Mouse (Mus musculus): ENCODE measurements around the gene Slc16a10.

Gene Slc16a10

GRCm38 (mm10) chr10:40065357-40065756 is 76.7 kb downstream of the Slc16a10 start:
- no peak for DNase-seq

- no peak for DNase-seq
These were observed 78.7 kb downstream of the Slc16a10 start for GRCm38 (mm10) chr10:40063291-40063890.

GRCm38 (mm10) chr10:40062812-40063211 is 79.2 kb downstream of the Slc16a10 start:
- no peak for DNase-seq

- no peak for DNase-seq
These were observed 80.1 kb downstream of the Slc16a10 start for GRCm38 (mm10) chr10:40061926-40062325.

GRCm38 (mm10) chr10:40058786-40059120 is 83.3 kb downstream of the Slc16a10 start:
- no peak for DNase-seq

GRCm38 (mm10) chr10:40058062-40058785 is 83.8 kb downstream of the Slc16a10 start:
- no peak for DNase-seq

GRCm38 (mm10) chr10:40057615-40058014 is 84.4 kb downstream of the Slc16a10 start:
- DNase-seq = no peak

GRCm38 (mm10) chr10:40054455-40054854 is 87.6 kb downstream of the Slc16a10 start:
- DNase-seq = no peak

GRCm38 (mm10) chr10:40053896-40054295 is 88.2 kb downstream of the Slc16a10 start:
- no peak for DNase-seq

GRCm38 (mm10) chr10:40053257-40053895 is 88.7 kb downstream of the Slc16a10 start:
- DNase-seq = peak; percentile 49

GRCm38 (mm10) chr10:40051997-40052396 is 90.1 kb downstream of the Slc16a10 start:
- no peak for DNase-seq

- DNase-seq = no peak
These were observed 91.3 kb downstream of the Slc16a10 start for GRCm38 (mm10) chr10:40050763-40051162.

GRCm38 (mm10) chr10:40041339-40041738 is 100.7 kb downstream of the Slc16a10 start:
- no peak for DNase-seq

GRCm38 (mm10) chr10:40036686-40037560 is 105.1 kb downstream of the Slc16a10 start:
- DNase-seq = no peak

GRCm38 (mm10) chr10:40034956-40035355 is 107.1 kb downstream of the Slc16a10 start:
- DNase-seq = no peak

- no peak for DNase-seq
These were observed 109.2 kb downstream of the Slc16a10 start for GRCm38 (mm10) chr10:40032897-40033296.

GRCm38 (mm10) chr10:40030716-40031115 is 111.3 kb downstream of the Slc16a10 start:
- DNase-seq = no peak

GRCm38 (mm10) chr10:40029610-40030009 is 112.4 kb downstream of the Slc16a10 start:
- DNase-seq = no peak

GRCm38 (mm10) chr10:40028091-40028490 is 114.0 kb downstream of the Slc16a10 start:
- DNase-seq = no peak

GRCm38 (mm10) chr10:40026546-40026945 is 115.5 kb downstream of the Slc16a10 start:
- no peak for DNase-seq

- no peak for DNase-seq
These were observed 116.5 kb downstream of the Slc16a10 start for GRCm38 (mm10) chr10:40025560-40025959.

GRCm38 (mm10) chr10:40024554-40025428 is 117.3 kb downstream of the Slc16a10 start, which contains the start of gene Mfsd4b1:
TSS of gene Mfsd4b1 (minus strand) at chr10:40025268.
- DNase-seq = peak; percentile 85
